Mouse (Mus musculus) kidney, adult 2 months (tissue): Measurements from ENCODE around the gene Duox1.

Experiments
- CTCF ChIP-seq: fragments of 200-500 bp; conservative IDR thresholded peaks from 2 replicates; pipeline ENCODE4 v1.5.1; 2011; ENCODE audit warnings: low read depth, mild to moderate bottlenecking, control low read depth, low read length, moderate library complexity, mixed read lengths; ENCODE audit not compliant: insufficient read depth, insufficient read length
- POLR2A ChIP-seq: fragments of 200-500 bp; IDR thresholded peaks from one replicate; pipeline ENCODE4 v1.6.1; 2011; ENCODE audit warnings: low read depth, low read length, control low read depth

DNA sequence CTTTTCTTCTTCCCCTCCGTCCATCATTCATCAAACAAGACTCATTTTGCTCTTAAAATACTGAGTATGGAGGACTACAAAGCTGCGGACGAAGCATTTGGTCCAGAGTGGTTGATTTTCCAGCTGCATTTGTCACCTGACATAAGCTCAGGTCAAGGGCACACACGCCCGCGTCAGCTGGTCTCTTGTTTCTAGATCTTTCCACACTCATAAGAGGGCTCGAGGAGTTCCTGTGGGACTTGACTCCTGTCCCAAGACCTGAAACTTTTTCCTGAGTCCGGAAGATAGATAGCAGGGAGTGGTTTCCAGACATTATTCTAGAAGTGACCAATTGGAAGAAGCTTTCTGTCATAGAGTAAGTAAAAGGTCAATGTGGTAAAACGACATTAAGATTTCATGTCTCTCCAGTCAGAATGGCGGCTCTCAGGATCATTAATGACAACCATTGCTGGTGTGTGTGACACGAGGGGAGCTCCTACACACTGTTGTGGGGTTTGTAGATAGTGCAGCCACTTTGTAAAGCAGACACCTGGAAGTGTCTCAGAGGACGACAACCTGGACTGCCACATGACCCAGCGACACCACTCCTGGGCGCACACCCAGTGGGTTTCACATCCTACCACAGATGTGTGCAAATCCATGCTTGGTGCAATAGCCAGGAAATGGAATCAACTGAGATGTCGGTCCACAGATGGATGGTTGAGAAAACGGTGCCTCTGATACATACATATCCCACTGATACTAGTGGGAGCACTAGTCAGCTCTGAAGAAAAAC is 66.0 kb downstream of the Duox1 start:
- TF ChIP-seq CTCF (no peak), POLR2A (no peak)
